7 mouse cellular contexts compared by ENCODE assay signal in the genomic region with DNA sequence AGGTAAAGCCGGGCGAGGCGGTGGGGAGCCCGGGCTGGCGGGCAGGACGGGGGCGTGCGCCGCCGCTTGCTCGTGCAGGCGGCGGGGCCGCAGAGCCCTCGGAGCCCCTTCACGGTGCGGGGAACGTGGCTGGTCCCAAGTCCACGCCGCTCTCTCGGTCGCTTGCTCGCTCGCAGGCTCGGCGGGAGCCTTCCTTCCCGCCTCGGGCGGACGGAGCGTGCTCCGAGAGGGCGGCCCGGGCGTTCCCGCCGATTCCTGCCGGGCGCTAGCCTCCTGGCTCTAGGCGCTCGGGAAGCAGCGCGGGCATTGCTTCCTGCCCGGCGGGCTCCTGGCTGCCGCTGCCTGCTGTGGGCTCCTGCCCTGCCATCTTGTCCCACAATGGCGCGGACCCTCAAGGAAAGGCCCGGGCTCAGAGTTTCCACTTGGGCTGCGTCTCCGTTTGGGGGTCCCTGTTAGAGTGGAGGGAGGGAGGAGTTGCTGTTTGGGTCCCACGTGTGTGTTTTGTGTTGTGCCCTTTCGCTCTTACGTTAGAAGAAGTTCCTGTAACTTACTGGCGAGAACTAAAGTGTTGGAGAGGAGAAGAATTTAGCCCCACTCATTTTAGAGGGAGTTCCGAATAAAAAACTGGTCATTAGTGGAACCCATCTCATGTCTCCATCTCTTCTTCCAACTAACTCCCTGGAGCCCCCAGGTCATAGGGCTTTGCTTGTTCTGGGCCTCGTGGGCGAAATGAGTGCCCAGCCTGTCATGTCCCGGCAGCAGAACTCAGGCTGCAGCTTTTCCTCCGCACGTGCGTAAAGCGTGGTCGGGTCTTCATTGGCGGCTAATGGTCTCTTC. TPM values are rescaled to one million over a fixed set of nuclear protein-coding genes. Genes with fewer than 3 reads are reported as not detected.
DNase-seq lines count a peak whose midpoint lies in the region; ATAC-seq lines count a peak whose summit lies in the region.

No protein-coding gene starts in this region.

- ATAC-seq in hindbrain, embryonic 13.5 days (ENCODE audit: low FRiP score): peak; percentile 63
- ATAC-seq in megakaryocyte, adult 5-6 weeks (ENCODE audit: poor library complexity, severe bottlenecking): peak; percentile 6; the same call in 1 of the 2 replicates

- no peaks in the 10 kb centered on the region for H3K9me3 ChIP-seq in hindbrain, embryonic 13.5 days

- WGBS in hindbrain, embryonic 13.5 days: under 1% methylated on average over 61 of the region's 65 CpGs

- H3K27me3 ChIP-seq in hindbrain, embryonic 13.5 days: 0 out of 2 replicates have a peak, but pooled peaks cover 3% of the 10 kb centered on the region

- peaks cover 2% of the 10 kb centered on the region; the same call in 1 of the 2 replicates for H3K36me3 ChIP-seq in hindbrain, embryonic 13.5 days

- peaks cover 17% of the 10 kb centered on the region for H3K4me1 ChIP-seq in hindbrain, embryonic 13.5 days (replicated peaks)

- H3K9ac ChIP-seq in hindbrain, embryonic 13.5 days: peak overlapping the region; percentile 98

- H3K4me2 ChIP-seq in hindbrain, embryonic 13.5 days: peak overlapping the region; percentile 74

- peak overlapping the region; percentile 94 for H3K27ac ChIP-seq in hindbrain, embryonic 13.5 days

- DNase-seq in T-cell, adult 2 months (ENCODE audit: low spot score): peak; percentile 33
- DNase-seq in cerebellum, adult 8-10 months: peak; percentile 35
- DNase-seq in frontal cortex, postnatal 10 days (ENCODE audit: low spot score in 2 of 2): peak; percentile 15 to 38
- peak; percentile 23 to 24 for DNase-seq in layer of hippocampus, postnatal 36 days
- peak; percentile 7 for DNase-seq in right cerebral cortex, postnatal 25 days

- peak overlapping the region; percentile 100 for H3K4me3 ChIP-seq in hindbrain, embryonic 13.5 days

RNA-seq across cellular contexts. Expression of gene Serbp1, which starts 29.6 kb away (rescaled TPM):
- 310 and 312 TPM in 2 replicates for polyA plus RNA-seq in hindbrain, embryonic 13.5 days (2015; fragmentation: Nextera tagmentation; extraction: Ambion mirVana)
- total RNA-seq in layer of hippocampus, postnatal 36 days (2021): 100 to 1,000 TPM; 220 to 226 TPM
- total RNA-seq in megakaryocyte, adult 5-6 weeks (2015): 412 and 434 TPM in 2 replicates
- 996 and 1,021 TPM in 2 replicates for total RNA-seq in megakaryocyte, adult 5-6 weeks (2017)

Comparison
In these comparisons a context has a peak if more than half of its experiments do, and no peak if none do; other contexts are left out.
1. Peak in every context shown above with its lines: DNase-seq, ATAC-seq, H3K4me3 ChIP-seq and H3K27ac ChIP-seq.